Mouse (Mus musculus): ENCODE results near the gene Pnpo. TPM values are rescaled to one million over a fixed set of nuclear protein-coding genes. Genes with fewer than 3 reads are reported as not detected.

Pnpo gene
- polyA plus RNA-seq, 1 experiment = 7.5 TPM

- Histone ChIP-seq H3K4me3 (peak overlapping the region; percentile 35), H3K27me3 (ENCODE audit: control insufficient read depth, insufficient read depth, insufficient read length) (no peaks in the 10 kb centered on the region), H3K79me2 (ENCODE audit: control insufficient read depth, insufficient read depth) (no peaks in the 10 kb centered on the region), H3K36me3 (ENCODE audit: control insufficient read depth, insufficient read depth) (no peaks in the 10 kb centered on the region), H3ac (ENCODE audit: control insufficient read depth, insufficient read length) (no peak overlapping the region), H3K4me2 (ENCODE audit: low read depth) (peak overlapping the region; percentile 83)
- TF ChIP-seq E2F4 (IDR thresholded peaks at IDR 0.05; ENCODE audit: insufficient read depth) (no peak), MYOG (IDR thresholded peaks at IDR 0.05; ENCODE audit: control insufficient read depth in 1 of 3, insufficient read depth in 1 of 3, insufficient read length in 2 of 3, low read depth in 2 of 3) (peak in 2 of 3 experiments; percentile 14 to 31), MYOD1 (IDR thresholded peaks at IDR 0.05; ENCODE audit: control insufficient read depth in 1 of 3, insufficient read length in 2 of 3, low read depth in 2 of 3) (peak in 1 of 3 experiments; percentile 4)
These were observed 1.2 kb upstream of the Pnpo start for GRCm38 (mm10) chr11:96944844-96945580.

- Histone ChIP-seq H3ac (ENCODE audit: control insufficient read depth, insufficient read length) (no peak overlapping the region), H3K36me3 (ENCODE audit: control insufficient read depth, insufficient read depth) (no peaks in the 10 kb centered on the region), H3K4me3 (no peak overlapping the region), H3K4me2 (ENCODE audit: low read depth) (no peak overlapping the region), H3K27me3 (ENCODE audit: control insufficient read depth, insufficient read depth, insufficient read length) (no peaks in the 10 kb centered on the region), H3K79me2 (ENCODE audit: control insufficient read depth, insufficient read depth) (no peaks in the 10 kb centered on the region)
- TF ChIP-seq E2F4 (IDR thresholded peaks at IDR 0.05; ENCODE audit: insufficient read depth) (no peak), TCF12 (IDR thresholded peaks at IDR 0.05; ENCODE audit: insufficient read depth, poor library complexity, severe bottlenecking) (no peak)
These were observed 1.7 kb downstream of the Pnpo start for GRCm38 (mm10) chr11:96941989-96942590.

- no peak overlapping the region for H3ac ChIP-seq (ENCODE audit: control insufficient read depth, insufficient read length)
- no peaks in the 10 kb centered on the region for H3K36me3 ChIP-seq (ENCODE audit: control insufficient read depth, insufficient read depth)
- H3K27me3 ChIP-seq (ENCODE audit: control insufficient read depth, insufficient read depth, insufficient read length) = no peaks in the 10 kb centered on the region
- no peak overlapping the region for H3K4me2 ChIP-seq (ENCODE audit: low read depth)
- no peak overlapping the region for H3K4me3 ChIP-seq
- no peaks in the 10 kb centered on the region for H3K79me2 ChIP-seq (ENCODE audit: control insufficient read depth, insufficient read depth)
- TF ChIP-seq MYOD1 (IDR thresholded peaks at IDR 0.05; ENCODE audit: control insufficient read depth in 1 of 3, insufficient read length in 2 of 3, low read depth in 2 of 3) (no peak), SRF (IDR thresholded peaks at IDR 0.05; ENCODE audit: control insufficient read depth, insufficient read length, low read depth) (no peak), MAX (IDR thresholded peaks at IDR 0.05; ENCODE audit: low read depth) (no peak), POLR2AphosphoS2 (IDR thresholded peaks at IDR 0.05; ENCODE audit: insufficient read length, low read depth) (no peak), TCF12 (IDR thresholded peaks at IDR 0.05; ENCODE audit: insufficient read depth, poor library complexity, severe bottlenecking) (no peak), USF1 (IDR thresholded peaks at IDR 0.05; ENCODE audit: low read depth) (no peak), TCF3 (IDR thresholded peaks at IDR 0.05; ENCODE audit: insufficient read length, low read depth) (no peak), REST (IDR thresholded peaks at IDR 0.05; ENCODE audit: insufficient read depth, insufficient read length) (no peak), E2F4 (IDR thresholded peaks at IDR 0.05; ENCODE audit: insufficient read depth) (no peak), POLR2A (IDR thresholded peaks at IDR 0.05; ENCODE audit: insufficient read length, low read depth) (no peak), MYOG (IDR thresholded peaks at IDR 0.05; ENCODE audit: control insufficient read depth in 1 of 3, insufficient read depth in 1 of 3, insufficient read length in 2 of 3, low read depth in 2 of 3) (no peak), CEBPB (IDR thresholded peaks at IDR 0.05; ENCODE audit: insufficient read depth, poor library complexity, severe bottlenecking) (no peak)
These were observed 3.0 kb downstream of the Pnpo start for GRCm38 (mm10) chr11:96940578-96941465.

- Histone ChIP-seq H3K36me3 (ENCODE audit: control insufficient read depth, insufficient read depth) (no peaks in the 10 kb centered on the region), H3K4me2 (ENCODE audit: low read depth) (no peak overlapping the region), H3K27me3 (ENCODE audit: control insufficient read depth, insufficient read depth, insufficient read length) (no peaks in the 10 kb centered on the region), H3K79me2 (ENCODE audit: control insufficient read depth, insufficient read depth) (no peaks in the 10 kb centered on the region), H3K4me3 (no peak overlapping the region), H3ac (ENCODE audit: control insufficient read depth, insufficient read length) (no peak overlapping the region)
- TF ChIP-seq POLR2AphosphoS2 (IDR thresholded peaks at IDR 0.05; ENCODE audit: insufficient read length, low read depth) = no peak
- no peak for TF ChIP-seq CEBPB (IDR thresholded peaks at IDR 0.05; ENCODE audit: insufficient read depth, poor library complexity, severe bottlenecking)
- no peak for TF ChIP-seq USF1 (IDR thresholded peaks at IDR 0.05; ENCODE audit: low read depth)
- no peak for TF ChIP-seq MAX (IDR thresholded peaks at IDR 0.05; ENCODE audit: low read depth)
- no peak for TF ChIP-seq SRF (IDR thresholded peaks at IDR 0.05; ENCODE audit: control insufficient read depth, insufficient read length, low read depth)
- no peak for TF ChIP-seq E2F4 (IDR thresholded peaks at IDR 0.05; ENCODE audit: insufficient read depth)
- no peak for TF ChIP-seq REST (IDR thresholded peaks at IDR 0.05; ENCODE audit: insufficient read depth, insufficient read length)
- TF ChIP-seq TCF12 (IDR thresholded peaks at IDR 0.05; ENCODE audit: insufficient read depth, poor library complexity, severe bottlenecking) = no peak
- no peak for TF ChIP-seq TCF3 (IDR thresholded peaks at IDR 0.05; ENCODE audit: insufficient read length, low read depth)
- no peak for TF ChIP-seq MYOD1 (IDR thresholded peaks at IDR 0.05; ENCODE audit: control insufficient read depth in 1 of 3, insufficient read length in 2 of 3, low read depth in 2 of 3)
- TF ChIP-seq MYOG (IDR thresholded peaks at IDR 0.05; ENCODE audit: control insufficient read depth in 1 of 3, insufficient read depth in 1 of 3, insufficient read length in 2 of 3, low read depth in 2 of 3) = no peak
- no peak for TF ChIP-seq POLR2A (IDR thresholded peaks at IDR 0.05; ENCODE audit: insufficient read length, low read depth)
These were observed 5.4 kb downstream of the Pnpo start for GRCm38 (mm10) chr11:96938426-96938800.
